Mouse (Mus musculus) ES-E14 (cell line): Measurements from ENCODE around the gene Npas3.

Experiments
- CHD2 ChIP-seq: IDR thresholded peaks from 2 replicates; pipeline ENCODE4 v1.6.1; 2014; ENCODE audit warnings: mild to moderate bottlenecking, low read depth, low read length, inconsistent platforms
- HCFC1 ChIP-seq: IDR thresholded peaks from 2 replicates; pipeline ENCODE4 v1.6.1; 2012; ENCODE audit warnings: low read length, inconsistent platforms, borderline replicate concordance; ENCODE audit not compliant: insufficient read depth
- ZNF384 ChIP-seq: IDR thresholded peaks from 2 replicates; pipeline ENCODE4 v1.6.1; 2012; ENCODE audit warnings: low read depth, low read length, inconsistent platforms

DNA sequence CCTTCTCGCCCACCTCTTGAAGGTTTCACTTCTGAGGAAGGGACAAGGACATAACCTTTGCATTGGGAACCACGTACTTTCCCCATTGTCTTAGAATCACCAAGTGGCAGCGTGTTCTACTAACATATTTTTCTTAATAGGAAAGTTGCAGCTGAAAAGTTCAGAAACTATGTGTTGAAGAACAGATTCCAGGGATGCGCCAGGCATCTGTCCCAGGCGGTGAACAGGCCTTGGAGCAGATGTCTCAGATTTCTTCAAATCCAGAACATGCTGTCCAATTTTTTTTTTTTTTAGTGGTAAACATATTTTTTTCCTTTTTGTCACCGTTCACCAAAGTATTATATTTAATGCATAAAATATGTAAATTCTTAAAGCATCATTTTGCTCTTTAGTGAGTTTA, 553.4 kb downstream of the Npas3 start:
- TF ChIP-seq HCFC1 (no peak), CHD2 (no peak), ZNF384 (no peak)
